Mouse (Mus musculus): ENCODE data around the gene Gm45194. TPM values are rescaled to one million over a fixed set of nuclear protein-coding genes. Genes with fewer than 3 reads are reported as not detected.

The Gm45194 gene
- polyA plus RNA-seq, 1 experiment: not detected

DNA sequence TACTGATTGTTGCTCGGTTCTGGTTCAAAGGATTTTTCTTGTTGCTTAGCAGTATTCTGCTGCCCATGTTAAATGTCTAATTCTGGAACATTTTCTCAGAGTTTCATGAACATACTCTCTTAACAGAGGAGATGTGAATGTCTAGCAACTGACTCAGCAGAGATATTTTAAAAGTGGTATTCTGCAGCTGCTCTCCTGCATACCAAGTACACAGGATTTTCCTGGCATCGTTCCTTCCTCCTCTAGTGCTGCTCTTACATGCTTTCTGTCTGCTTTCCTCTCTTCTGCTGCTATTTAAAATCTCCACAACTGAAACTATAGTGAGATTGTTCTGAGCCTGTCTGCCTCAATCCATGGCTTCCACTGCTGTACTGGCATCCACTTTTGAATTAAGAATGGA lies 364.3 kb downstream of the Gm45194 start:
- no peaks in the 10 kb centered on the region for H3K27me3 ChIP-seq (ENCODE audit: control insufficient read depth, insufficient read depth, insufficient read length)
- H3K36me3 ChIP-seq (ENCODE audit: control insufficient read depth, insufficient read depth): no peaks in the 10 kb centered on the region
- TF ChIP-seq MYOD1 (IDR thresholded peaks at IDR 0.05; ENCODE audit: control insufficient read depth, insufficient read length, low read depth): peak; percentile 31
- TF ChIP-seq CEBPB (IDR thresholded peaks at IDR 0.05; ENCODE audit: low read depth): no peak
- H3ac ChIP-seq (ENCODE audit: control insufficient read depth, insufficient read length, low read depth): no peak overlapping the region
- H3K79me3 ChIP-seq (ENCODE audit: low read depth): no peaks in the 10 kb centered on the region
- no peak overlapping the region for H3K4me3 ChIP-seq (ENCODE audit: insufficient read depth, poor library complexity, severe bottlenecking)
- no peaks in the 10 kb centered on the region for H3K79me2 ChIP-seq (ENCODE audit: control insufficient read depth, insufficient read depth)

DNA sequence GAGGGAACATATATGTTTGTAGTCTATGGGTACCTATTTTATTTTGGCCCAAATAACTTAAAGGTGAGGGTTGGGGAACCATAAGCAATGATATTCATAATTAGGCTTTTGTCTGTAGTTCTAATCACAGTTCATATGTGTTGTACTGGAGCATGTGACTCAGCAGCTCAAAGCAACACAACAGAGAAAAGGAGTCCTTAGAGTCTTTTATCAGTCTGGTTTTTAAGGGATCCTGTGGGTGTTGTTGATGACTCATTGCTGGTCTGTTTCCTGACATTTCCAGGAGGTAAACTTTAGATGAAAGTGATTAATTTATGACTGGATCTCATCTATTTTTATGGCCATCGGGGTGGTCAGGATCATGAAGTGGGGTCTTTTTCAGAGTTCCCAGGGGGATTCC lies 382.4 kb downstream of the Gm45194 start:
- Histone ChIP-seq H3K79me3 (ENCODE audit: low read depth) (no peaks in the 10 kb centered on the region), H3K27me3 (ENCODE audit: control insufficient read depth, insufficient read depth, insufficient read length) (no peaks in the 10 kb centered on the region), H3K79me2 (ENCODE audit: control insufficient read depth, insufficient read depth) (no peaks in the 10 kb centered on the region), H3K4me3 (ENCODE audit: insufficient read depth, poor library complexity, severe bottlenecking) (no peak overlapping the region), H3K36me3 (ENCODE audit: control insufficient read depth, insufficient read depth) (no peaks in the 10 kb centered on the region), H3ac (ENCODE audit: control insufficient read depth, insufficient read length, low read depth) (no peak overlapping the region)
- TF ChIP-seq FOSL1 (IDR thresholded peaks at IDR 0.05; ENCODE audit: insufficient read depth, low read length, poor library complexity, severe bottlenecking) (no peak), MYOD1 (IDR thresholded peaks at IDR 0.05; ENCODE audit: control insufficient read depth, insufficient read length, low read depth) (no peak), MYOG (IDR thresholded peaks at IDR 0.05; ENCODE audit: control insufficient read depth, extremely low read depth, insufficient read length) (no peak), CEBPB (IDR thresholded peaks at IDR 0.05; ENCODE audit: low read depth) (no peak), CTCF (IDR thresholded peaks at IDR 0.05; ENCODE audit: control insufficient read depth, insufficient read depth, insufficient read length) (no peak), MAX (IDR thresholded peaks at IDR 0.05) (no peak), USF1 (IDR thresholded peaks at IDR 0.05; ENCODE audit: low read depth) (no peak)

Other genes with a start within 250 kb of the Gm45194 start
- gene Hdx, start 194.3 kb upstream of the Gm45194 start, polyA plus RNA-seq (2012; fragmentation: generic; extraction: Trizol): under 0.01 TPM
- not detected for gene Tex16, start 119.6 kb downstream of the Gm45194 start, polyA plus RNA-seq (2012; fragmentation: generic; extraction: Trizol)

All from C2C12 (cell line).